Mouse (Mus musculus) CD4-positive, CD25-positive, alpha-beta regulatory T cell, adult 4 months (primary cell): ENCODE data around the gene Rai2. TPM values are rescaled to one million over a fixed set of nuclear protein-coding genes. Genes with fewer than 3 reads are reported as not detected.
"Not testable (repeated sequence)": the region's sequence is repeated elsewhere in the genome, so short reads cannot be mapped to it uniquely, and the experiment has no call there.

Experiments
- ATAC-seq: one replicate; pipeline ENCODE4 v1.8.0; 2017
- polyA plus RNA-seq, 2 experiments: library from polyadenylated mRNA; unstranded; fragments of 100-300 nt; shearing (Covaris generic); gene quantifications; one replicate each; pipeline ENCODE4 v1.2.1; 2017

Gene Rai2
- polyA plus RNA-seq = not detected

DNA sequence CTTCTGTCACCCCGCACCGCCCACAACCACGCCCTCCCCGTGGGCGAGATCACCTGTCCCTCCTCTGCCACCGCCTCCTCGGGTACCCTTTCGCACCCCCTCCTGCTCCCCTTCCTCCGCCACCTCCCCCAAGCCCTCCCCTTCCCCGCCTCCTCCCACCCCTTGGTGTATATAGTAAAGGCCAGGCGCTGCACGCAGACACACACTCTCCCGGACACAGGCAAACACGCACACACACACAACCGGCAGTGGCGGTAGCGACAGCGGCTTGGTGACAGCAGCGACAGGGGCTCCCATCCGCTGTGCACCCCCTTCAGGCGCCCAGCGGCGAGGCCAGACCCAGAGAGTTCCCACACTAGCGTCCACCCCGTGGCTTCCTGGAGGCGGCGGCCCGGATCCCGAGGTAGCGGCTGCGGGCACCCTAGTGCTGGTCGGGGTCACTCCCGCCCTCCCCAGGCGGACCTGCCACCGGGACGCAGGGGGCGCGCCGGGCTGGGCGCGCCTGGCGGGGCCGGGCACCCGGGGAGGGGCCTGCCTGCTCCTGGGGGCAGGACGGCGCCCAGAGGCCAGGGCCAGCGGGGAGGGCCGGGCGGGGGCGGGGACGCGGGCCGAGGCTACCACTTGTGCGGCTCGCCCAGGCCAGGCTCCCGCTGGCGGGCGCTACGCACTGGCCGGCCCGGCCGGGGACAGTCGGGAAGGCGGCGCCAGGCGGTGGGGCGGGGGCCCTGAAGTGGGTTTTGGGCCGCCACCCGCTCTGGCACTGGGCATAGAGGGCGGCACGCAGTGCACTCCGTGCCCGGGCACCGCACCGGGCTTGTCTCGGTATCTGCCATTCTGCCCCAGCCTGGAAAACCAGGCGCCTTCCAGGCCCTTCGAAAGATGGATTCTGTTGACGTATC lies at the start of gene Rai2:
Rai2 (plus strand) TSS at position 205 of the 899 bp plus-strand sequence.
- no peak for ATAC-seq

DNA sequence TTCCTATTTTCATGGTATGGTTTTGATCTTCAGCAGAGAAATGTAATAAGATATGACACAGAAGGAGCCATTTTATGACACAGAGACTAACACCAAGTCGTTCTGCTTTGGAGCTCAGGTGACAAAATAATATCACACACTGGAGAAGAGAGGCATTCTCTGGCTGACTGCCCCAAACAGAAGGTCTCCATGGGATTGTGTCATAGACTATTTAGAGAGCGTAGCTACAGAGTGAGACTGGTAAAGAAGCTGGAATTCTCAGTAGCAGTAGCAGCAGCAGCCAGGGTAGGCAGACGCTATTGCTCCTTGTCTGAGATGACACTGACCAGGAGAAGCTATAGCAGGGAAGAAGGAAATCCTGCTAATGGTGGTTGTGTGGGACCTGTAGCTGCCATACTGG lies 27.5 kb upstream of the Rai2 start:
- no peak for ATAC-seq

DNA sequence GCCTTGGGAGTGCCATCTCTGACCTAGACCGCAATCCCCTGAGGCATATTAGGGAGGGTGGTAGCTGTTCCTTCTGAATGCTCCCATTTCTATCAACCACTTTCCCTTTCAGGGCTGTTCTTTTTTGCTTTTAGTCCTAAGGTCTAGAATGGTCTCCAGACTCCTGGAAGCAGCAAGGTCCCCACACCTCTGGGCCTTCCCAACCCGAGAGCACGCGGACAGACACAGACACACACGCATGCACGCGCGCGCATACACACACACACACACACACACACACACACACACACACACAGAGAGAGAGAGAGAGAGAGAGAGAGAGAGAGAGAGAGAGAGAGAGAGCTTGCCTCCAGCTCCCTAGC lies 385 bp upstream of the Rai2 start:
- no peak for ATAC-seq

- no peak for ATAC-seq
Observed at GRCm38 (mm10) chrX:161717764-161718382, 1.0 kb downstream of the Rai2 start.

GRCm38 (mm10) chrX:161718548-161718947 lies 1.7 kb downstream of the Rai2 start:
- ATAC-seq = no peak

- ATAC-seq = no peak
Observed at GRCm38 (mm10) chrX:161721082-161721481, 4.2 kb downstream of the Rai2 start.

DNA sequence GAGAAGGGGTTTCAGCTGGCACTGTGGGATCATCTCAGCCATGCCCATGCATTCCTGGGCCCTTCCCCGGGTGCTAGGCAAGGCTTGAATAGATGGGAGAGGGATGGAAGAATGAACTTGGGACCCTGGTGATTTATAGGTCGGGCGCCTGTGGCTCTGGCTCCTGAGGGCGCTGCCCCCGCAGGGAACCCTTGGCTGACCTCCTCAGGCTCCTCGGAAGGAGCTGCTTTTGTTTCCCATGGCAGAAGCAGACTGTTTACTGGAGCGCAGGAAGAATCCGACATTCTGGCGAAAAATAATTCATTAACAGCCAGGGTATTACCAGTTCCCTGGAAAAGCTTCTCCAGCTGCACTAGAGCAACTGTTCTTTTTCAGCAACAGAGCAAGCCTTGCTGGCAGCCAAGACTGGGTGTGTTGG lies 6.5 kb downstream of the Rai2 start:
- no peak for ATAC-seq

DNA sequence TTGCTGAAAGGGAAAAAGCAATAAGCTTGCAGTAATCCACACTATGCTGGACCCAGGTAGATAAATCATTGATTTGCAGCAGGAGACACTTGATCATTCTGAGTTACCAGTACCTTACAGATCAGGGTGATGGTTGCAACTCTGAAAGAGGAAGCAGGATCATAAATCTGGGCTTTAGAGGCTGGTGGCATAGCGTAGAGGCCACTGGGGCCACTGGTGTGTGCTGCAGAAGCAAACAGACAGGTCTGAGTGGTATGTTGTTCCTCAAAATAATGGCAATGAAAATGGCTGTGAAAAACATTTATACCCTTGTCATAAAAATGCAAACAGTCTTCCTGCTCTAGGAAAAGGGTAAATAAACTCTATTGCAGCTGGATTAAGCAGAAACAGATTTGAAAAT lies 9.4 kb downstream of the Rai2 start:
- ATAC-seq = no peak

DNA sequence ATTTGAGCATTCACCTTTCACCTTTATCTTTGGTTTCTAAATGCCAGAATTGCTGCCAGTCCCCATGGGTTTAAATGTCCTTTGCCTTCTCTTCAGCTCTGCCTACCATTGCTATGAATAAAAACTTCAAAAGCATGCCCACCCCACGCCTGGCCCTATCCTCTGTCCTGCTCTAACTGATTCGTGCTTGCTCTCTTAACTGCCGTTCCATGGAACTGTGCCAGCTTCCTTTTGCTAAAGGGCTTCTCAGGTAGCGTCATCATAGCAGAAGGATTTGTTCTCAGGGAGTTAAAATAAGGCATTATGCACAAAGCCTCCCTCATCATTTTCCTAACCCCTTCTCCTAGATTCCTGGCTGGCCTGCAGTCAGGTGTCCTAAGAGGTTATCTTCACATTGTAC lies 11.6 kb downstream of the Rai2 start:
- ATAC-seq = no peak

DNA sequence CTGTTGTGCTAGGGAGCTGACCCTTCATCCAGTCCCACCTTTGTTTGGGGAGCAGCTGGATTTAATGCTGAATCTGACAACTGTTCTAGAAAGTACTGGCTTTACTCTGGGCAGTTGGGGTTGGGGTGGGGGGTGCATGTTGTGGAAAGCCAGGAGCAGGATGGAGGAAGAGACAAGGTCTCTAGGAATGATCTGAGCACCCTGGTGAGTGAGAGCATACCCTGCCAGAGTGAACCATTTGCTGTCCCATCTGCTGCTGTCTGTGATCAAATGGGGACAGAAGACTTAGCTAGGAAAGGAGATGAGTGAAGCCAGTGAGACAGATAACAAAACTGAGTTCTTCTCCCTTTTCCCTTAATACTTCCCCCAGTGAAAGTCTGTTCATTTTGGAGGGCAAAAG lies 13.2 kb downstream of the Rai2 start:
- ATAC-seq = no peak

DNA sequence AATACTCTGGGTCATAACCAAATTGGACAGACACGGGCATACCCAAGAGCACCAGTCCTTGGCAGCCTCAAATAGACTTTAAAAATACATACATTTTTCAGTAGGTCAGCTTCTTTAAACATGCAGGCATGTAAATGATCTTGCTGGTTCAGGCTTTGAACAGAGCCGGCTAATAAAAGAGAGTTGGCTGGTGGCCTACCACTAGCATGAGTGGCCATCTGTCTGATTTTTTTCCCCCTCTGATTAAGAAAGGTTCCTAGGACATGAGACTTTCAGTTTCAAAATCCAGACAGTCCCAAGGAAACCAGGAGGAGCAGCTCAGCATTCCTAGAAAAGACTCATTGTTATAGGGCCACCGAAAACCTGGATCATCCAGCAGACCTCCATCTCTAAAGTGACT lies 15.0 kb downstream of the Rai2 start:
- no peak for ATAC-seq

DNA sequence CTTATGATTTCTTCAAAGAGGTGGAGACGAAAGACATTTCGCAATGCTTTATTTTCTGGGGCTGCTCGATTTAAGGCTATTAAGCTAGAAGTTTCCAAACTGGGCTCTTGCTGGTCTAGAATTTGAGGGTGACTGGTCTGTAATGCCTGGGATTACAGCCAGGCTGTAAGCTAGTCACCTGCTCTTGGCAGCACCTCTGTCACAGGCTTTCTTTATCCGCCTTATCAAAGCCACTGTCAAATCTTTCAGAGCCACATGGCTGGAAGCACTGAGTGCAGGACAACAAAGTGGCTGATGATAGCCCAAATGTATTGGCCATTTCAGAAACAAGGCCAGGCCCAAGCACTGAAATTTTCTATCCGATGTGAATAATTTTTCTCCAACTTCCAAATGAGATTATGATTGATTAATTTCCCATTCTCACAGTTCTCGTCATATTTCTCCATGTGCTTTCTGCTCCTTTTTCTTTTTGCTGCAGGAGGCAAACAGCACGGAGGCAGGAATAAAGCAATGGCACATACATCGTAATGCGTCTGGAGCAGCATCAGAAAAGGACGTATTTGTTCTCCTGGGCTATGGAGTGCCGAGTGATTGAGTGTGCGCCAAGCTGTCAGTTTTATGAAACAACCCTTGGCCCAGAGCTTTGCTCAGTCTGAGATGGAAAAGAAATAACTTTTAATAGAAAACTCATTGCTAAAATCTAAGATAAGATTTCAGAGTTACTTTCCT lies 16.9 kb downstream of the Rai2 start:
- no peak for ATAC-seq

- no peak for ATAC-seq
Observed at GRCm38 (mm10) chrX:161734310-161734676, 17.4 kb downstream of the Rai2 start.

- ATAC-seq = no peak
Observed at GRCm38 (mm10) chrX:161739374-161739773, 22.5 kb downstream of the Rai2 start.

DNA sequence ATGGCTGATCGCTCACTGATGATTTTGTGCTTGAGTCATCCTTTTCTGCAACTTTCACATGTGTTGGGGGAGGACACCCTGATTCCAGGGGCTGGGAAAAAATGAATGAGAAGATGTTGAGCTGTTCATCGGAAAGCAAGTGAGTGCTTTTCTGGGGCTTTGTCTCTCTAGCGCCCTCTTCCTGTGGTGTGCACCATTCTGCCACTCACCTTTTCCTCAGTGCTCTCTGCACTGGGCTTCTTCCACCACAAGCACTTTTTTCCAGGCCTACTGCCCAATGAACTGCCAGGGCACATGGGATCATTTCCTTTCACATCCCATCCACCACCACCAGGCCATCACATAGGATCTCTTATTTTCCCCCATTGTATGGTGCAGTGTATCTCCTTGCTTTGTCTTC lies 26.2 kb downstream of the Rai2 start:
- ATAC-seq = no peak

DNA sequence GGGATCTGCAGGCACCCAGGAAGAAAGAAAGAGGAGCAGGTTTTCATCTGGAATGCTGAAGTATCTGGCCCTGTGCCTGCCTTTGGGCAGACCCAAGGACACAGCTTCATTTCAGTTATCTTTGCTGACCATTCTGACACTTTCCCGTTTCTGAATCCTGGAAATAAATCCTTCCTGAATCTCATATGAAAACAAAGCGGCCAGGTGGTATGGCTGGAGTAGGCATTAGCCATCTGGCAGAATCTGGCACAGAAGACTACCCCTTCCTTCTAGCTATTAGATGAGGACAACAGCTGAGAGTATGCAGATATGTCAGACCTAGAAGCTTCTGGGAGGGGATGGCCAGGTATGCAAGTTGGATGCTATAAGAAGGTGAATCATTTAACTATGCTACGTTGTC lies 28.4 kb downstream of the Rai2 start:
- no peak for ATAC-seq

- no peak for ATAC-seq
Observed at GRCm38 (mm10) chrX:161747337-161747736, 30.5 kb downstream of the Rai2 start.

DNA sequence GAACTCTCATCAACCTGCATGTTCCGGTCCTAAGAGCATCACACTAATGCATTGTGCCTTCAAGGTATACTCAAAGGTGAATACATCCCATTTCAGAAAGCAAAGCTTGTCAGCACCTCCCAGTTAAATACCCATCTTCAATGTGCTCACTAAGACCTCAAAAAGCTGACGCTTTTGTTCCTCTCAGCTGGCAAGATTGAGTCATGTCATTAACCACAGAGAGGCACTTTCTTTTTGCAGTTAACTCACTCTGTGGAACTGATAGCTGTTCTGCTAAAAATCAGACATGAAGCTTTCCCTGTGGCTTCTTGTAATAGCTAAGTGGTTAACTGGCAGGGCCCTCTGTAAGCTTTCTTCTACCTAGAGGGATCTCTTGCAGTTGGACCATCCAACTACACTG lies 36.6 kb downstream of the Rai2 start:
- ATAC-seq = no peak

DNA sequence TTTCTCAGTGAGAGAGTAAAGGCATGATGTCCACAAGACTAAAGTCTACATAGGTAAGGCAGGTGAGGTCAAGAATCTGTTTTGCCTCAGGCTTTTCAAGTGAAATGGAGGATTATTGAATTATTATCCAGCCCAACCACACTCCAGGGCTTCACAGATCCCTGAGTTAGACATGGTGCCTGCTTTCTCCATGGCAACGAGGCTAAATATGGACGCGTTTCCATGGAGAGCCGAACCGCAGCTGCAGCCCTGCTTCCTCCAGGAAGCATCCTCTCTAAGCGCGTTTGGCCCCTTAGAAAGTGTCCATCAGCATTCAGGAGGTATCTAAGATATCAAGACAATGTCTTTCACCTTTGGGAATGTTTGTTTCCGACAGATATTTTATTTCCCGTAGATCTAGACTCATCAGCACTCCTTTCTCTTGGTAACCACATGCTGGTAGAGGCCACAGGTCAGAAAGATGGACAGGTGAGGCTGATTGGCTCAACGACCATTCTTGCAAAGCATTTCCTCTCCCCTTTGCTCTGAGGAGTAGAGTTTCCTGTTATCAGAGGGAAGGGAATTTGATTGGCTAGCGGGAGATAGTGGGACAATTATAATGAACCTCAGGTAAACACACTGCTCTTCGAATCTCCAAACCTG lies 59.6 kb downstream of the Rai2 start:
- ATAC-seq = no peak

GRCm38 (mm10) chrX:161780321-161781034 lies 63.6 kb downstream of the Rai2 start:
- no peak for ATAC-seq

DNA sequence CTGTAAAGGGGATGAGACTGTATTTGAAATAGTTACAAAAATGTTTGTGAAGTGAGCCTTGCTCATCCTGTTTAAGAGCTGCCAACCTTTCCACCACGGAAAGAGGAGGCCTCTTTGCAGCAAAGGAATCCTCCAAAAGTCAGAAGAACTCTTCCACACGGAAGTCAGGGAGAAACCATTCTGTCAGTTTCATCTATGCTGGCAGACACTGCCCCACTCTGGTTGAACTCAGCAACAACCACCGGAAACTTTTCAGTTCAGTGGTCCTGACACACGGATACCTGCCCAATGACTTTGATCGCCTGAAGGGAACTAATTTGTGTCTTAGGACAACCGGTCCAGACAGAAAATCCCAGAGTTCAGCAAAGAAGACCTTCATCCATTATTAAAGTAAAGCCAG lies 73.3 kb downstream of the Rai2 start:
- ATAC-seq = no peak

GRCm38 (mm10) chrX:161826186-161826585 lies 109.3 kb downstream of the Rai2 start:
- ATAC-seq = not testable (repeated sequence)
